ENCODE assay signal across 13 mouse cellular contexts in genomic region chr2:140839371-140839770, GRCm38 (mm10).
DNase-seq lines count a peak whose midpoint lies in the region; ATAC-seq and TF ChIP-seq lines count a peak whose summit lies in the region.
"Had no signal": no experiment of that assay in that cellular context is flagged by ENCODE, and none has a peak within 500 bp of the region (broad histone marks: within the 10 kb centered on the region; RNA-seq: fewer than 3 reads in every experiment).

No protein-coding gene starts in this region.

- no peak overlapping the region for H3K4me2 ChIP-seq in hindbrain, embryonic 13.5 days
- no peak overlapping the region for H3K4me2 ChIP-seq in hindbrain, postnatal 0 days (ENCODE audit: low read depth, low read length)
- H3K4me2 ChIP-seq: liver, embryonic 15.5 days had no signal

- DNase-seq in hindbrain, embryonic 10.5 days (ENCODE audit: low spot score): no peak
- peak; percentile 16 for DNase-seq in retina, embryonic 14.5 days (ENCODE audit: low spot score)
- DNase-seq in retina, postnatal 1 day: no peak
- peak; percentile 12 for DNase-seq in hindbrain, postnatal 0 days (ENCODE audit: low spot score)
- DNase-seq in adrenal gland, postnatal 10 days: no peak
- no peak for DNase-seq in left cerebral cortex, postnatal 4 days
- DNase-seq: B cell, adult 2 months; gastrocnemius, postnatal 14 days; heart, adult 2 months; thymus, adult 2 months had no signal

- no peak overlapping the region for H3K27ac ChIP-seq in hindbrain, embryonic 13.5 days
- H3K27ac ChIP-seq in hindbrain, embryonic 10.5 days: no peak overlapping the region
- no peak overlapping the region for H3K27ac ChIP-seq in hindbrain, postnatal 0 days
- H3K27ac ChIP-seq: heart, adult 2 months; liver, embryonic 15.5 days had no signal

- 30% methylated on average over 2 of the region's 2 CpGs for WGBS in hindbrain, embryonic 13.5 days
- WGBS in hindbrain, embryonic 10.5 days: 35% methylated on average over 2 of the region's 2 CpGs
- 12% methylated on average over 2 of the region's 2 CpGs for WGBS in hindbrain, postnatal 0 days

- H3K36me3 ChIP-seq in hindbrain, embryonic 13.5 days: no peaks in the 10 kb centered on the region
- H3K36me3 ChIP-seq in hindbrain, embryonic 10.5 days: no peaks in the 10 kb centered on the region
- H3K36me3 ChIP-seq in hindbrain, postnatal 0 days (ENCODE audit: insufficient read depth, low read length): no peaks in the 10 kb centered on the region
- H3K36me3 ChIP-seq: heart, embryonic 15.5 days; liver, embryonic 15.5 days had no signal

- H3K4me1 ChIP-seq in hindbrain, embryonic 13.5 days (replicated peaks): no peaks in the 10 kb centered on the region
- H3K4me1 ChIP-seq in hindbrain, embryonic 10.5 days (replicated peaks): 0 out of 2 replicates have a peak, but pooled peaks cover 5% of the 10 kb centered on the region
- peaks cover 5% of the 10 kb centered on the region; the same call in 1 of the 2 replicates for H3K4me1 ChIP-seq in hindbrain, postnatal 0 days (ENCODE audit: insufficient read depth, low read length)
- H3K4me1 ChIP-seq: liver, embryonic 15.5 days had no signal

- ATAC-seq in hindbrain, embryonic 13.5 days (ENCODE audit: low FRiP score): peak; percentile 50; the same call in 1 of the 2 replicates
- ATAC-seq in hindbrain, postnatal 0 days: no peak

- intact Hi-C loops in left cerebral cortex, postnatal 4 days (cut with DNase I): loop anchor here (10.0 kb wide), 1 partner anchor 205 kb away; no protein-coding TSS in a partner anchor

- no peaks in the 10 kb centered on the region for H3K9me3 ChIP-seq in hindbrain, embryonic 13.5 days
- no peaks in the 10 kb centered on the region for H3K9me3 ChIP-seq in hindbrain, embryonic 10.5 days
- H3K9me3 ChIP-seq in hindbrain, postnatal 0 days (ENCODE audit: low read length): no peaks in the 10 kb centered on the region
- H3K9me3 ChIP-seq: heart, embryonic 15.5 days; liver, embryonic 15.5 days had no signal

- H3K27me3 ChIP-seq in hindbrain, embryonic 13.5 days: no peaks in the 10 kb centered on the region
- H3K27me3 ChIP-seq in hindbrain, embryonic 10.5 days (ENCODE audit: insufficient read depth, poor library complexity, severe bottlenecking): no peaks in the 10 kb centered on the region
- no peaks in the 10 kb centered on the region for H3K27me3 ChIP-seq in hindbrain, postnatal 0 days (ENCODE audit: insufficient read depth, low read length)
- H3K27me3 ChIP-seq: heart, embryonic 15.5 days; liver, embryonic 15.5 days had no signal

- no peak overlapping the region for H3K4me3 ChIP-seq in hindbrain, embryonic 13.5 days
- H3K4me3 ChIP-seq in hindbrain, embryonic 10.5 days: no peak overlapping the region
- no peak overlapping the region for H3K4me3 ChIP-seq in hindbrain, postnatal 0 days (ENCODE audit: low read length)
- H3K4me3 ChIP-seq: heart, adult 2 months; heart, embryonic 15.5 days; liver, embryonic 15.5 days had no signal

- TF ChIP-seq CTCF in hindbrain, postnatal 0 days (IDR thresholded peaks at IDR 0.05; ENCODE audit: low read depth): no peak

- H3K9ac ChIP-seq in hindbrain, embryonic 13.5 days: no peak overlapping the region
- H3K9ac ChIP-seq in hindbrain, postnatal 0 days (replicated peaks; ENCODE audit: low read length): no peak overlapping the region
- H3K9ac ChIP-seq: heart, embryonic 15.5 days; liver, embryonic 15.5 days had no signal

Comparison
In these comparisons a context has a peak if more than half of its experiments do, and no peak if none do; other contexts are left out.
1. DNase-seq: peak in retina, embryonic 14.5 days (single experiment) and hindbrain, postnatal 0 days (single experiment); none in hindbrain, embryonic 10.5 days (single experiment), retina, postnatal 1 day (single experiment), adrenal gland, postnatal 10 days (single experiment) and left cerebral cortex, postnatal 4 days (single experiment).